Mouse (Mus musculus): ENCODE results near the gene Vps25. TPM values are rescaled to one million over a fixed set of nuclear protein-coding genes. Genes with fewer than 3 reads are reported as not detected.

Vps25 gene
- total and polyA plus RNA-seq, 2 experiments from 2014 or later: 71.7 to 138 TPM

- Histone ChIP-seq H3K4me3 (ENCODE audit: low read depth, low read length) (no peak overlapping the region), H3K9me3 (ENCODE audit: low read length) (no peaks in the 10 kb centered on the region), H3K27me3 (ENCODE audit: insufficient read depth, low read length) (peaks cover 38% of the 10 kb centered on the region), H3K9ac (no peak overlapping the region), H3K4me1 (ENCODE audit: insufficient read depth) (peaks cover 9% of the 10 kb centered on the region; the same call in 1 of the 2 replicates), H3K4me2 (ENCODE audit: low read depth) (no peak overlapping the region), H3K36me3 (ENCODE audit: insufficient read depth) (no peaks in the 10 kb centered on the region), H3K27ac (ENCODE audit: low read depth, low read length) (no peak overlapping the region)
- DNase-seq (no peak), ATAC-seq (no peak)
- no peak for TF ChIP-seq CTCF (IDR thresholded peaks at IDR 0.05; ENCODE audit: low read depth)
- 2% methylated on average over 24 of the region's 24 CpGs for WGBS
Observed at GRCm38 (mm10) chr11:101262272-101262967, 8.9 kb downstream of the Vps25 start.

- Histone ChIP-seq H3K9me3 (ENCODE audit: low read length) (no peaks in the 10 kb centered on the region), H3K27me3 (ENCODE audit: insufficient read depth, low read length) (peaks cover 38% of the 10 kb centered on the region), H3K4me2 (ENCODE audit: low read depth) (no peak overlapping the region), H3K27ac (ENCODE audit: low read depth, low read length) (no peak overlapping the region), H3K36me3 (ENCODE audit: insufficient read depth) (no peaks in the 10 kb centered on the region), H3K9ac (no peak overlapping the region), H3K4me1 (ENCODE audit: insufficient read depth) (peaks cover 9% of the 10 kb centered on the region; the same call in 1 of the 2 replicates), H3K4me3 (ENCODE audit: low read depth, low read length) (no peak overlapping the region)
- no peak for TF ChIP-seq CTCF (IDR thresholded peaks at IDR 0.05; ENCODE audit: low read depth)
- DNase-seq (no peak), ATAC-seq (no peak)
- 3% methylated on average over 32 of the region's 32 CpGs for WGBS
Observed at GRCm38 (mm10) chr11:101263138-101263988, 9.9 kb downstream of the Vps25 start.

GRCm38 (mm10) chr11:101263989-101264280 is 10.4 kb downstream of the Vps25 start:
- Histone ChIP-seq H3K4me2 (ENCODE audit: low read depth) (no peak overlapping the region), H3K27me3 (ENCODE audit: insufficient read depth, low read length) (peaks cover 38% of the 10 kb centered on the region), H3K4me3 (ENCODE audit: low read depth, low read length) (no peak overlapping the region), H3K9ac (no peak overlapping the region), H3K9me3 (ENCODE audit: low read length) (no peaks in the 10 kb centered on the region), H3K27ac (ENCODE audit: low read depth, low read length) (no peak overlapping the region), H3K36me3 (ENCODE audit: insufficient read depth) (no peaks in the 10 kb centered on the region), H3K4me1 (ENCODE audit: insufficient read depth) (peaks cover 9% of the 10 kb centered on the region; the same call in 1 of the 2 replicates)
- no peak for ATAC-seq
- no peak for TF ChIP-seq CTCF (IDR thresholded peaks at IDR 0.05; ENCODE audit: low read depth)
- DNase-seq: no peak
- 8% methylated on average over 3 of the region's 3 CpGs for WGBS

- no peaks in the 10 kb centered on the region for H3K36me3 ChIP-seq (ENCODE audit: insufficient read depth)
- DNase-seq (peak; percentile 49), ATAC-seq (no peak)
- WGBS: 3% methylated on average over 31 of the region's 31 CpGs
- H3K27ac ChIP-seq (ENCODE audit: low read depth, low read length): no peak overlapping the region
- peaks cover 9% of the 10 kb centered on the region; the same call in 1 of the 2 replicates for H3K4me1 ChIP-seq (ENCODE audit: insufficient read depth)
- peak overlapping the region; percentile 29 for H3K4me3 ChIP-seq (ENCODE audit: low read depth, low read length)
- H3K4me2 ChIP-seq (ENCODE audit: low read depth): peak overlapping the region; percentile 58
- H3K9me3 ChIP-seq (ENCODE audit: low read length): no peaks in the 10 kb centered on the region
- TF ChIP-seq CTCF (IDR thresholded peaks at IDR 0.05; ENCODE audit: low read depth): no peak
- peak overlapping the region; percentile 36 for H3K9ac ChIP-seq
- peaks cover 38% of the 10 kb centered on the region for H3K27me3 ChIP-seq (ENCODE audit: insufficient read depth, low read length)
Observed at GRCm38 (mm10) chr11:101264954-101265471, 11.5 kb downstream of the Vps25 start.

GRCm38 (mm10) chr11:101265906-101266305 is 12.4 kb downstream of the Vps25 start:
- H3K27me3 ChIP-seq (ENCODE audit: insufficient read depth, low read length): peaks cover 38% of the 10 kb centered on the region
- H3K36me3 ChIP-seq (ENCODE audit: insufficient read depth): no peaks in the 10 kb centered on the region
- peak overlapping the region; percentile 29; the same call in 1 of the 2 replicates for H3K4me3 ChIP-seq (ENCODE audit: low read depth, low read length)
- ATAC-seq: no peak
- no peaks in the 10 kb centered on the region for H3K9me3 ChIP-seq (ENCODE audit: low read length)
- H3K9ac ChIP-seq: no peak overlapping the region
- no peak for DNase-seq
- no peak overlapping the region for H3K27ac ChIP-seq (ENCODE audit: low read depth, low read length)
- WGBS: 16% methylated on average over 6 of the region's 6 CpGs
- H3K4me1 ChIP-seq (ENCODE audit: insufficient read depth): peaks cover 3% of the 10 kb centered on the region; the same call in 1 of the 2 replicates
- peak overlapping the region; percentile 58 for H3K4me2 ChIP-seq (ENCODE audit: low read depth)
- TF ChIP-seq CTCF (IDR thresholded peaks at IDR 0.05; ENCODE audit: low read depth): no peak

GRCm38 (mm10) chr11:101269577-101270116 is 16.1 kb downstream of the Vps25 start:
- H3K4me3 ChIP-seq (ENCODE audit: low read depth, low read length): no peak overlapping the region
- ATAC-seq (no peak; the same call in 1 of the 2 replicates), DNase-seq (no peak)
- 0 out of 2 replicates have a peak, but pooled peaks cover 3% of the 10 kb centered on the region for H3K4me1 ChIP-seq (ENCODE audit: insufficient read depth)
- no peaks in the 10 kb centered on the region for H3K9me3 ChIP-seq (ENCODE audit: low read length)
- H3K9ac ChIP-seq: no peak overlapping the region
- 34% methylated on average over 10 of the region's 10 CpGs for WGBS
- H3K4me2 ChIP-seq (ENCODE audit: low read depth): no peak overlapping the region
- H3K36me3 ChIP-seq (ENCODE audit: insufficient read depth): no peaks in the 10 kb centered on the region
- TF ChIP-seq CTCF (IDR thresholded peaks at IDR 0.05; ENCODE audit: low read depth): no peak
- no peak overlapping the region for H3K27ac ChIP-seq (ENCODE audit: low read depth, low read length)
- H3K27me3 ChIP-seq (ENCODE audit: insufficient read depth, low read length): peaks cover 17% of the 10 kb centered on the region

All from forebrain, postnatal 0 days (tissue).